24 mouse cellular contexts compared by ENCODE assay signal in genomic region chr10:19947441-19947840, GRCm38 (mm10). TPM values are rescaled to one million over a fixed set of nuclear protein-coding genes. Genes with fewer than 3 reads are reported as not detected.
DNase-seq lines count a peak whose midpoint lies in the region; ATAC-seq and TF ChIP-seq lines count a peak whose summit lies in the region.
"Had no signal": no experiment of that assay in that cellular context is flagged by ENCODE, and none has a peak within 500 bp of the region (broad histone marks: within the 10 kb centered on the region; RNA-seq: fewer than 3 reads in every experiment).

No protein-coding gene starts in this region.

- no peak overlapping the region for H3K4me3 ChIP-seq in heart, adult 2 months
- no peak overlapping the region for H3K4me3 ChIP-seq in liver, adult 2 months (ENCODE audit: insufficient read depth, low read depth, low read length)
- H3K4me3 ChIP-seq in liver, embryonic 12.5 days: no peak overlapping the region
- H3K4me3 ChIP-seq: embryonic facial prominence, embryonic 10.5 days; embryonic facial prominence, embryonic 12.5 days; forebrain, embryonic 13.5 days; forebrain, embryonic 15.5 days had no signal

- WGBS in heart, adult 2 months: 92% methylated on average over 10 of the region's 10 CpGs
- WGBS in liver, adult 2 months: 56% methylated on average over 10 of the region's 10 CpGs
- 83% methylated on average over 10 of the region's 10 CpGs for WGBS in liver, embryonic 12.5 days (ENCODE audit: insufficient replicate concordance)

- DNase-seq in heart, adult 11 months: peak; percentile 43
- DNase-seq in heart, adult 2 months: no peak
- peak; percentile 74 for DNase-seq in liver, adult 2 months (ENCODE audit: extremely low read depth, low read depth, low spot score)
- DNase-seq in testis, postnatal 10 days (ENCODE audit: low spot score): peak; percentile 19
- no peak for DNase-seq in testis, postnatal 14 days (ENCODE audit: low spot score)
- DNase-seq: adrenal gland, adult 8-10 months; adrenal gland, postnatal 14 days; adrenal gland, postnatal 36 days; B cell, adult 2 months; cerebellum, adult 11-12 months; cerebellum, adult 2 months; cerebellum, adult 9-10 months; cerebellum, postnatal 10 days; cerebellum, postnatal 25 days had no signal

- no peaks in the 10 kb centered on the region for H3K27me3 ChIP-seq in heart, adult 2 months (ENCODE audit: control insufficient read depth, insufficient read depth, low read length)
- H3K27me3 ChIP-seq in liver, adult 2 months (ENCODE audit: control insufficient read depth, insufficient read depth, low read length): no peaks in the 10 kb centered on the region
- no peaks in the 10 kb centered on the region for H3K27me3 ChIP-seq in liver, embryonic 12.5 days (replicated peaks)
- H3K27me3 ChIP-seq: CH12.LX; embryonic facial prominence, embryonic 12.5 days; forebrain, embryonic 13.5 days; forebrain, embryonic 15.5 days; Patski had no signal

- no peak overlapping the region for H3K4me2 ChIP-seq in liver, embryonic 12.5 days
- H3K4me2 ChIP-seq: embryonic facial prominence, embryonic 12.5 days; forebrain, embryonic 13.5 days; forebrain, embryonic 15.5 days had no signal

- TF ChIP-seq CTCF in heart, adult 2 months (IDR thresholded peaks at IDR 0.05): no peak
- TF ChIP-seq CTCF in liver, adult 2 months (IDR thresholded peaks at IDR 0.05; ENCODE audit: low read depth, low read length): no peak

- no peak for TF ChIP-seq EP300 in heart, adult 2 months (IDR thresholded peaks at IDR 0.05; ENCODE audit: insufficient read depth, low read depth, low read length)

- peaks cover 7% of the 10 kb centered on the region for H3K36me3 ChIP-seq in heart, adult 2 months (ENCODE audit: control insufficient read depth, insufficient read depth, low read length)
- no peaks in the 10 kb centered on the region for H3K36me3 ChIP-seq in liver, adult 2 months (ENCODE audit: control insufficient read depth, insufficient read depth, low read length)
- H3K36me3 ChIP-seq in liver, embryonic 12.5 days: no peaks in the 10 kb centered on the region
- H3K36me3 ChIP-seq: embryonic facial prominence, embryonic 10.5 days; embryonic facial prominence, embryonic 12.5 days; forebrain, embryonic 15.5 days; G1E had no signal

- no peaks in the 10 kb centered on the region; the same call in none of the 2 replicates for H3K4me1 ChIP-seq in heart, adult 2 months (ENCODE audit: control insufficient read depth, insufficient read depth, low read length)
- H3K4me1 ChIP-seq in liver, adult 2 months (ENCODE audit: control insufficient read depth, insufficient read depth, low read length): peaks cover 22% of the 10 kb centered on the region
- H3K4me1 ChIP-seq in liver, embryonic 12.5 days: no peaks in the 10 kb centered on the region
- H3K4me1 ChIP-seq: embryonic facial prominence, embryonic 10.5 days; embryonic facial prominence, embryonic 12.5 days; forebrain, embryonic 13.5 days; forebrain, embryonic 15.5 days had no signal

- H3K9ac ChIP-seq in heart, adult 2 months (ENCODE audit: low read depth, low read length): no peak overlapping the region
- H3K9ac ChIP-seq in liver, adult 2 months (ENCODE audit: low read depth, low read length): no peak overlapping the region
- H3K9ac ChIP-seq in liver, embryonic 12.5 days: no peak overlapping the region
- H3K9ac ChIP-seq: embryonic facial prominence, embryonic 12.5 days; forebrain, embryonic 13.5 days; forebrain, embryonic 15.5 days had no signal

- no peak for ATAC-seq in liver, embryonic 12.5 days
- ATAC-seq: activated CD4-positive, CD25-positive, alpha-beta regulatory T cell, adult 4 months; CD4-positive, CD25-positive, alpha-beta regulatory T cell, adult 4 months; forebrain, embryonic 13.5 days; forebrain, embryonic 15.5 days; Patski had no signal

- no peaks in the 10 kb centered on the region for H3K9me3 ChIP-seq in liver, embryonic 12.5 days (replicated peaks)
- H3K9me3 ChIP-seq: embryonic facial prominence, embryonic 10.5 days; embryonic facial prominence, embryonic 12.5 days; forebrain, embryonic 13.5 days; forebrain, embryonic 15.5 days; G1E had no signal

- no peak for TF ChIP-seq POLR2A in heart, adult 2 months (IDR thresholded peaks at IDR 0.05; ENCODE audit: insufficient read depth, low read depth, low read length)
- TF ChIP-seq POLR2A in liver, adult 2 months (IDR thresholded peaks at IDR 0.05; ENCODE audit: extremely low read depth, insufficient read depth, low read length): no peak

- intact Hi-C loops in heart, adult 2 months (cut with DNase I): no loop called here

- no peak overlapping the region for H3K27ac ChIP-seq in heart, adult 2 months
- peak overlapping the region; percentile 76 for H3K27ac ChIP-seq in liver, adult 2 months (replicated peaks; ENCODE audit: insufficient read depth, low read depth, low read length)
- H3K27ac ChIP-seq in liver, embryonic 12.5 days: no peak overlapping the region
- H3K27ac ChIP-seq: embryonic facial prominence, embryonic 10.5 days; embryonic facial prominence, embryonic 12.5 days; forebrain, embryonic 13.5 days; forebrain, embryonic 15.5 days had no signal

- peaks cover 5% of the 10 kb centered on the region for H3K79me2 ChIP-seq in heart, adult 2 months (replicated peaks; ENCODE audit: control insufficient read depth, insufficient read depth, low read length)
- H3K79me2 ChIP-seq in liver, adult 2 months (ENCODE audit: control insufficient read depth, insufficient read depth, low read length): peaks cover 5% of the 10 kb centered on the region; the same call in 1 of the 2 replicates

RNA-seq across cellular contexts. Expression of gene Map3k5, which starts 13.2 kb away (rescaled TPM):
- total RNA-seq in heart, adult 2 months (2021): 10 to 100 TPM; 42.6 to 45.3 TPM
- 7.6 and 11.9 TPM in 2 replicates for polyA plus RNA-seq in heart, adult 2 months (2012; rRNA removed)
- total RNA-seq in liver, adult 2 months (2014; rRNA removed): 25.4 and 26.4 TPM in 2 replicates
- polyA plus RNA-seq in liver, adult 2 months (2012; rRNA removed): 2.8 and 2.9 TPM in 2 replicates
- polyA plus RNA-seq in liver, embryonic 12.5 days (2016; fragmentation: Nextera tagmentation; extraction: Ambion mirVana): 1.2 and 1.3 TPM in 2 replicates

RNA-seq across cellular contexts. Expression of gene Pex7, which starts 40.0 kb away (rescaled TPM):
- total RNA-seq in heart, adult 2 months (2021): 10 to 100 TPM; 32.5 to 32.8 TPM
- 37.6 and 59.0 TPM in 2 replicates for polyA plus RNA-seq in heart, adult 2 months (2012; rRNA removed)
- 112 and 114 TPM in 2 replicates for total RNA-seq in liver, adult 2 months (2014; rRNA removed)
- 118 and 129 TPM in 2 replicates for polyA plus RNA-seq in liver, adult 2 months (2012; rRNA removed)
- polyA plus RNA-seq in liver, embryonic 12.5 days (2016; fragmentation: Nextera tagmentation; extraction: Ambion mirVana): 29.7 and 30.9 TPM in 2 replicates

Comparison
In these comparisons a context has a peak if more than half of its experiments do, and no peak if none do; other contexts are left out.
1. DNase-seq: peak in heart, adult 11 months (single experiment), liver, adult 2 months (single experiment) and testis, postnatal 10 days (single experiment); none in heart, adult 2 months (0 of 2) and testis, postnatal 14 days (single experiment).